Mouse (Mus musculus): ENCODE measurements around the gene Tcam1.
"Not testable (repeated sequence)": the region's sequence is repeated elsewhere in the genome, so short reads cannot be mapped to it uniquely, and the experiment has no call there.

Tcam1 gene

GRCm38 (mm10) chr11:106276454-106276853 lies at the start of gene Tcam1:
Gene Tcam1 (plus strand): TSS chr11:106276672.
- DNase-seq (ENCODE audit: low spot score in 2 of 2): peak; percentile 87 to 91

GRCm38 (mm10) chr11:106233978-106234377 lies 42.5 kb upstream of the Tcam1 start:
- DNase-seq (ENCODE audit: low spot score in 2 of 2): not testable (repeated sequence)

DNA sequence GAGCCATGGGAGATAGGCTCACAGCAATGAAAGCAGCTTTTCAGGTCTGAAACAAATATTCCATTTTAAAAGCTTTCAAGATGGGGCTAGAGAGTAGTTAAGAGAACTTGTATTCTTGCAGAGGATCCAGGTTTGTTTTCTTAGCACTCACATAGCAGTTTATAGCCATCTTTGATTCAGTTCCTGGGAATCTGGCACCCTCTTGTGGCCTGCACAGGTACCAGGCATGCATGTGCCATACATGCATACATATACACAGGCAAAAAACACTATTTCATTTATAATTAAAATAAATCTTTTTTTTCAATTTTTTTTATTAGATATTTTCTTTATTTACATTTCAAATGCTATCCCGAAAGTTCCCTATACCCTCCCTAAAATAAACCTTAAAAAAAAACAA lies 29.6 kb upstream of the Tcam1 start:
- DNase-seq (ENCODE audit: low spot score in 2 of 2): no peak

DNA sequence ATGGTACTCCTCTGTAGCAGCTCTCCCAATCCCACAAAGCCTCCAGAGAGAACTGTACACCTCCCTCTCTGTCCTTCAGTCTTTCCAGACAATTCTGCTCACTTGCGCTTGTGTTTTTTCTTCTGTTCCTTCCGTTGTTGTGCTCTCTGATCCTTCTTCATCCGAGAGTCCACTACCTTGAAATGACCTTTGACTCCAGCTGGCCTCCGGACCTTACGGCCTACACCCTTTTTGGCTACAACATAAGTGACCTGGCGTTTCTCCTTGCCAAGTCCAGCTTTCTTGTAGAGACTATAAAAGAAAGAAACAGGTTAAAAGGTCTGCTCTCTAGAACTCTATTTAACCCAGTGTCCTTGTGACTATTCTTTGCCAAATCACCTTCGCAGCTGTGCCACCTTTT lies 27.1 kb upstream of the Tcam1 start:
- no peak for DNase-seq (ENCODE audit: low spot score in 2 of 2)

GRCm38 (mm10) chr11:106254767-106255166 lies 21.7 kb upstream of the Tcam1 start:
- DNase-seq (ENCODE audit: low spot score in 2 of 2): no peak

DNA sequence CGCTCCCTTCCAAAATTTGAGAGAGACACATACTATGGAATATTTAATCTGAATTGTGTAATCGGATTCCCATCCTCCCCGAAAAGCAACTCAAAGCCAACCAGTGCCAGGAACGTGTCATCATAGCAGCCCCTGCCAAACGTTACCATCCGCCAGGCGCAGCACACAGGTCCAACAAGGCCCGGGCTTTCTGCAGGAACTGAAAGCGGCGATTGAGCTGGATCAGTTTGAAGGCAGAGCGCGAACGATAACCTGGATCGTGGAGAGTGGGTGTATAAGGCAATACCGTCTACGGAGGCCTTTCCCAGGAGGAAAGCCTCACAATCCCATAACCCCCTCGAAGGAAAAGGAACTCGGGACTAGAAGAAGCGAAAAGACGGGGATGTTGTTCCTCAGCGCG lies 21.3 kb upstream of the Tcam1 start:
- no peak for DNase-seq (ENCODE audit: low spot score in 2 of 2)

DNA sequence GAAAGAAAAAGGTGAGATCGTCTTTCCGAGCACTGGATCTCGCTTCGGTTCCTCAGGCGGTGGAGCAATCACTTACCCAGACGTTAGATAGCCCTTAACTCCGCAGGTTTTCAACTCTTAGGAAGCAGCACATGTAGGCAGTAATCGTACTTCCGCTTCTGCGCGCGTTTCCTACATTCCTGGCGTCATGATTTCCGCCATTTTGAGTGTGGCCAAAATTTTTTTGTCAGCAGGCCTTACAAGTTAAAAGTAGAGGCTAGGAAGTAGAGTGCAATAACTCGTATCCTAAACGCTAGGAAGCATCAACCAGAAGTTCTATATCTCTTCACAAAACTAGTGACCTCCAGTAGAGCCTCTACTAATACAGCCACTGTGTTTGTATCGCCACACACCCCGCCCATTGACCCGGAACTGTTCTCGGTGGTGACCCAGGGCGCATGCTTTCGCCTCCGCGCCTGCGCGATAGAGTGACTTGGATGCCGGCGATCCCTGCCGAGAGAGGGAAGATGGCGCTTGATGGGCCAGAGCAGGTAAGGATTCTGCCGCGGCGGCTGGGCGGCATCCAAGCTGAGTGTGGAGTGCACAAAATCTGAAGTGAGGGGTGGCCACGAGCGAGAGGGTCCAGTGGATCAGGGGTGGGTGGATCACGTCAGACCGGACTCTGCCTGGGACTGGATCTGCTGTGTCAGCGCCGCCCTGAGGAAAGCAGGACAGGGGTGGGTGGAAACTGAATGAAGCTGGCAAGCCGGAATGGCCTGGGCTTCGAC lies 20.6 kb upstream of the Tcam1 start, which contains the start of the genes Ftsj3 and Psmc5:
TSS of gene Ftsj3 (minus strand) at position 395 of the 767 bp plus-strand sequence.
TSS of gene Psmc5 (plus strand) at position 470 of the 767 bp plus-strand sequence.
- DNase-seq (ENCODE audit: low spot score in 2 of 2): peak; percentile 95 to 99

- DNase-seq (ENCODE audit: low spot score in 2 of 2): no peak
Observed at GRCm38 (mm10) chr11:106256775-106257174, 19.7 kb upstream of the Tcam1 start.

- no peak for DNase-seq (ENCODE audit: low spot score in 2 of 2)
Observed at GRCm38 (mm10) chr11:106260826-106261450, 15.5 kb upstream of the Tcam1 start.

- no peak for DNase-seq (ENCODE audit: low spot score in 2 of 2)
Observed at GRCm38 (mm10) chr11:106263963-106264362, 12.5 kb upstream of the Tcam1 start.

DNA sequence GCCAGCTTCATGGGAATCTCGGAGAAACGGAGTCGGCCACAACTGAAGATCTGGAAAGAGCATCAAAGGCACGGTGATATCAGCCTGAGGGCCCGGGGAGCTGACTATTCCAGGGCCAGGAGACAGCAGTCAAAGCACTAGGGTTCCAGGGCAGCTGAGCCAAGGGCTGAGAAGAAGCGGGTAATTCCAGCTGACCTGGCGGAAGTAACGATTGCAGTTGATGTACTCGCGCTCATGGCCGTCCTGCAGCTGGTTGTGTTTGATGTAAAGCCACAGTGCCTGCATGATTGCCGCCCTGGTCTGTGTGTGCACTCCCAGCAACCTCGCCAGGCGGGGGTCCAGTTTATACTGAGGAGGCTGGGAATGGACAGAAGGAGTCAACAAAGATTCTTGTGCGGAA lies 11.5 kb upstream of the Tcam1 start:
- no peak for DNase-seq (ENCODE audit: low spot score in 2 of 2)

DNA sequence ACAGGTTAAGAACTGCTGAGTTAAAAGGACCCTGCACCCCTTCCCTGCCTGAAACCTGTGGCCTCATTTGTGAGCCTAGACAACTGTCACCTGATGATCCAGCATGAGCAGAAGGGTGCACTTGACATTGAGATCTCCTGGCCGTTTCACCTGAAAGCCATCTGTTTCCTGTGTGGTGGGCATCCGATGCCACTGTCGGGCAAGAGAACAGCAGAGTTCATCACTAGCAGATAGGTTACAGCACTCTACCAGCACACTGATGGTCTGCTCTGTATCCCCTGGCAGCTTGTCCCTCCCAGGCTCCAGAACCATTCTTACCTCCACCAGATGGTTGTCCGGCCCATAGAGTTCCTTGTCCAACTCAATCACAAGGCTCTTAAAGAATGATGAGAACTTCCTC lies 10.9 kb upstream of the Tcam1 start:
- DNase-seq (ENCODE audit: low spot score in 2 of 2): no peak

- no peak for DNase-seq (ENCODE audit: low spot score in 2 of 2)
Observed at GRCm38 (mm10) chr11:106266431-106266830, 10.0 kb upstream of the Tcam1 start.

- peak in 1 of 2 experiments; percentile 27 for DNase-seq (ENCODE audit: low spot score in 2 of 2)
Observed at GRCm38 (mm10) chr11:106267311-106267852, 9.1 kb upstream of the Tcam1 start.

GRCm38 (mm10) chr11:106267871-106268270 lies 8.6 kb upstream of the Tcam1 start:
- no peak for DNase-seq (ENCODE audit: low spot score in 2 of 2)

DNA sequence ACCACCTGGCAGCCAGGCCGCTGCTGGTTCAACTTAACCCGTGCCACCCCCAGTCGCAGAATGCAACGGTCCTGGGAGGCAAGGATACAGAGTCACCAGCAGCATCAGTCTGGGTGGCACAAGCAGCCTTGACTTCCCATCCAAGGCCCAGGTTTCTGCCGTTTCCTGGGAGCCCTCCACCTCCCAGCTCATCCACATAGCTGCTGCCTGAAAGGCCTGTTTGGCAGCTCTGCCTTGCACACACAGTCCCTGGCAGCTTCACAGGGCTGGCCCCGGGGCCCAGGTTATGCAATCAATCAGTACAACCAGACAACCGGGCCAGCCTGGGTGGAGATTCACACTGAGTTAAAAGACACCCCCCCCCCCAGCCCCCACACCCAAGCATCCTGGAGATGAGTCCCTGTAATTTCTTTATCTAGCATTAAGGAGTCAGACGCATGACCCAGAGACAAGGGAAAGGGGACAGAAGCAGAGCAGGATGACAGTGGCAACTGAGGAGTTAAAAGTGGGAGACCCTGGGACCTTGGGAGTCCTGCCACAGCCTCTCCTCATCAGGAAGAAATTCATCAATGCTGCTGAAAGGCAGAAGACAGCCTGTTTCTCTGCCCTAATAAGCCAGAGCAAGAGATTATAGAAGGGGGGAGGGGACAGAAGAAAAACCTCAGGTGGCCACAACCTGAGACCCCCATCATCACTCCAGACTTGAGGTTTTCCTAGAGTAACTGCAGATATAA lies 8.0 kb upstream of the Tcam1 start:
- peak; percentile 89 to 90 for DNase-seq (ENCODE audit: low spot score in 2 of 2)

- DNase-seq (ENCODE audit: low spot score in 2 of 2): peak; percentile 33 to 59
Observed at GRCm38 (mm10) chr11:106269060-106269431, 7.4 kb upstream of the Tcam1 start.

DNA sequence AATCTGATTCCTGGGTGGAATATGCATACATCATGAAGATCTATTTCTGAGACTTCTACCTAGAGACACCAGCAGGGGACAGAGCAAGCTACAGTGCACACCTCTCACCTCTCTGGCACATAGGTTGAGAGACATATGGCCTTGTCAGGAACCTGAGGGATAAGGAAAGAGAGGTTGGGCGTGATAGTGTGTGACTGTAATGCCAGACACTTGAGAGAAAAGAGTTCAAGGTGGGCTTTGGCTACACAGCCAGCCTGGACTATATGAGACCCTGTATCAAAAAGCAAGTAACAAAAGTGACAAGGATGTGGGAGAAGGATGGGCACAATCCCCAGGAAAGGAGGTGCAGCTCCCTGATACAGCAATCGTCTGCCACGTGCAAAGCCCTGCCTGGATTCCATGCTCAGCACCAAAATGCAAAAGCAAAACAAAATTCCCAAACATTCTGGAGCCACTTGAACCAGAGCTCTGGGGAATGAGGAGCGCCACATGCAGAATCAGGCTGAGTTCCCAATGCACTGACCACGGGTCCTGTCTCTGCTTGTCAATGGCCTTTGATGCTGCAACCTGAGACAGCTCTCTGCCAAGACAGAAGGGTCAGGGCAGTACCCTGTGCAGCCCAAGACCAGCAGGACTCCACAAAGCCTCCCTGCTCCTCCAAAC lies 5.2 kb upstream of the Tcam1 start:
- DNase-seq (ENCODE audit: low spot score in 2 of 2): peak in 1 of 2 experiments; percentile 24

DNA sequence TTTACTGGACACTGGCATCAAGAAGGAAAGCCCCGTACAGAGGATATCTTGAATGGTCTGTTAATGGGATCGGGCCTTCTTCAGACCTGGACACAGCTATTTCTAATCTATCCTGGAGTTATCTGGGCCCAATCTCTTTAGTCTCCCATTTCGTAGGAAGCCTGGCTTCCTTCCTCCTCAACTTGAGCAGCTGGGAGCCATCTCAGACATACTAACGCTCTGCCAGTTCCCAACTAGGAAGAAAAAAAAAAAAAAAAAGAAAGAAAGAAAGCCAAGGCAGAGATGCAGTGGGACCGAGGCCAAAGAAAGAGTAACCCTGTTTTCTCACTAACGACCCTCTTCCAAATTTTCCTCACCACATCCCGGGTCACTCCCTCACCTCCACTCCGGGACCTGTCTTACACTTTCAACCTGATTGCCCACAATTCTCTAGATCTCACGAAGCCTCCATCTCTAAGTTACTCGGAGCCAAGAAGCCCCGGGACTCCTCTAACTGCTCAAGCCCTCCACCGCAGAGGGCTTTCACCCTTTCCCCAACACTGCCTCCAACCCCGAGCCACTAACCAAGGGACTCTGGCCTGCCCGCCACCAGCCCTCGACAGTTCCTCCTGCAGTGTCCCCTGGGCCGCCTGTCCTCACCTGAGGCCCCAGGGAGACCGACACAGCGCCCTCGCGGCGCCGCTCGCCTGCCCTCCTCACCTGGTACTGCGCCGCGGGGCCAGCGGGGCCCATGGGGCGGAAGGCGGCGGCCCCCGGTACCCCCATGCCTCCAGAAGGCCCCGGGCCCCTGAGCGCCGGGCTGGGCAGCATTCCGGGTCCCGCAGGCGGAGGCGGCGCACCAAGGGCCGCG lies 4.5 kb upstream of the Tcam1 start:
- peak in 1 of 2 experiments; percentile 34 for DNase-seq (ENCODE audit: low spot score in 2 of 2)

DNA sequence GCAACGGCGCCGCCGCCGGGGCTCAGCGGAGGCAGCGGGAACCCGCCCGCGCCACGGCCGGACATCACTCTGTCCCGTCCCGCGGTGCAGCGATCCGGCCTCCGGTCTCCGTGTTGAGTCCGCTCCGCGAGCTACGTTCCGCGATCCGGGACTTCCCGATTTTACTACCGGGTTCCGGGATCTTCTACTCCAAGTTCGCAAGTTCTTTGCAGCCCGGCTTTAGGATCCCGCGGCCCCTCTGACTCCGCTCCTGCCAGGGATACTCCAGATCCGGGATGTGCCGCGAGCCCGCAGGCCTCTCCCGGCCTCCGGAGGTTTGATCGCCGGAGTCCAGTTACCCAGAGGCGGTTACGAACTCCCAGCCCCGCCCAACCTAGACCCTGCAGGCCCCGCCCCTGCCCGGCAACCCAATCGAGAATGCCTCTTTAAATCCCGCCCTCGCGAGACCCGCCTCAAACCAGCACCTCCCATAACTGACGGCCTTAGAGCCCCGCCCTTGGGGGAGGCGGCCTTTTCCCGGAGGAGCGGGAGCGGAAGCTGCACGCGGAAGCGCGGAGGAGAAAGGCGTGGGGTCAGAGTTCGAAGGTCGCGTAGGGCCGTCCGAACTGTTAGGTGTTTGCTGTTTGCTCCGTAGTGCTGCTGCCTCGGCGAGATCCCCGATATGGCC lies 3.7 kb upstream of the Tcam1 start, which contains the start of gene Smarcd2:
TSS of gene Smarcd2 (minus strand) at position 329 of the 667 bp plus-strand sequence.
- peak; percentile 100 for DNase-seq (ENCODE audit: low spot score in 2 of 2)

Data from heart, adult 9 months (tissue).